Mouse (Mus musculus): Measurements from ENCODE around the gene Epha2.

GRCm38 (mm10) chr4:141309773-141310145, 8.7 kb downstream of the Epha2 start:
- no peak for TF ChIP-seq FOSL1 (IDR thresholded peaks at IDR 0.05; ENCODE audit: insufficient read depth, low read length, poor library complexity, severe bottlenecking)
- TF ChIP-seq USF1 (IDR thresholded peaks at IDR 0.05; ENCODE audit: low read depth), result no peak
- TF ChIP-seq CTCF (IDR thresholded peaks at IDR 0.05; ENCODE audit: control insufficient read depth, insufficient read depth, insufficient read length), result no peak
- TF ChIP-seq MYOD1 (IDR thresholded peaks at IDR 0.05; ENCODE audit: control insufficient read depth, insufficient read length, low read depth), result no peak

Data from C2C12 (cell line).